Mouse (Mus musculus): ENCODE data around the gene Slc38a2. TPM values are rescaled to one million over a fixed set of nuclear protein-coding genes. Genes with fewer than 3 reads are reported as not detected.

Gene Slc38a2
- polyA plus RNA-seq, 1 experiment from 2014 or later: 199 TPM

- Histone ChIP-seq H3K27ac (no peak overlapping the region), H3K4me1 (peaks cover 14% of the 10 kb centered on the region), H3K4me2 (no peak overlapping the region), H3K36me3 (replicated peaks) (0 out of 2 replicates have a peak, but pooled peaks cover 9% of the 10 kb centered on the region), H3K9ac (no peak overlapping the region), H3K9me3 (no peaks in the 10 kb centered on the region), H3K4me3 (replicated peaks) (no peak overlapping the region), H3K27me3 (0 out of 2 replicates have a peak, but pooled peaks cover 5% of the 10 kb centered on the region)
- no peak for ATAC-seq (ENCODE audit: low FRiP score)
- WGBS: 91% methylated on average over 12 of the region's 12 CpGs
Measured at GRCm38 (mm10) chr15:96702466-96703031, 3.0 kb upstream of the Slc38a2 start.

- peak overlapping the region; percentile 100; the same call in 1 of the 2 replicates for H3K27ac ChIP-seq
- no peaks in the 10 kb centered on the region for H3K9me3 ChIP-seq
- no peak for ATAC-seq (ENCODE audit: low FRiP score)
- H3K4me1 ChIP-seq: peaks cover 31% of the 10 kb centered on the region
- 32% methylated on average over 13 of the region's 13 CpGs for WGBS
- H3K36me3 ChIP-seq (replicated peaks): peaks cover 24% of the 10 kb centered on the region
- peak overlapping the region; percentile 73 for H3K4me2 ChIP-seq
- 0 out of 2 replicates have a peak, but pooled peaks cover 5% of the 10 kb centered on the region for H3K27me3 ChIP-seq
- no peak overlapping the region; the same call in 1 of the 2 replicates for H3K4me3 ChIP-seq (replicated peaks)
- H3K9ac ChIP-seq: no peak overlapping the region
Measured at GRCm38 (mm10) chr15:96700766-96701165, 1.2 kb upstream of the Slc38a2 start.

GRCm38 (mm10) chr15:96698658-96699448 is 677 bp downstream of the Slc38a2 start:
- Histone ChIP-seq H3K4me3 (replicated peaks) (peak overlapping the region; percentile 92), H3K4me2 (peak overlapping the region; percentile 73), H3K9ac (peak overlapping the region; percentile 99), H3K27me3 (0 out of 2 replicates have a peak, but pooled peaks cover 5% of the 10 kb centered on the region), H3K36me3 (replicated peaks) (peaks cover 44% of the 10 kb centered on the region), H3K4me1 (peaks cover 35% of the 10 kb centered on the region), H3K27ac (peak overlapping the region; percentile 100), H3K9me3 (no peaks in the 10 kb centered on the region)
- peak; percentile 90 for ATAC-seq (ENCODE audit: low FRiP score)
- WGBS: under 1% methylated on average over 95 of the region's 101 CpGs

DNA sequence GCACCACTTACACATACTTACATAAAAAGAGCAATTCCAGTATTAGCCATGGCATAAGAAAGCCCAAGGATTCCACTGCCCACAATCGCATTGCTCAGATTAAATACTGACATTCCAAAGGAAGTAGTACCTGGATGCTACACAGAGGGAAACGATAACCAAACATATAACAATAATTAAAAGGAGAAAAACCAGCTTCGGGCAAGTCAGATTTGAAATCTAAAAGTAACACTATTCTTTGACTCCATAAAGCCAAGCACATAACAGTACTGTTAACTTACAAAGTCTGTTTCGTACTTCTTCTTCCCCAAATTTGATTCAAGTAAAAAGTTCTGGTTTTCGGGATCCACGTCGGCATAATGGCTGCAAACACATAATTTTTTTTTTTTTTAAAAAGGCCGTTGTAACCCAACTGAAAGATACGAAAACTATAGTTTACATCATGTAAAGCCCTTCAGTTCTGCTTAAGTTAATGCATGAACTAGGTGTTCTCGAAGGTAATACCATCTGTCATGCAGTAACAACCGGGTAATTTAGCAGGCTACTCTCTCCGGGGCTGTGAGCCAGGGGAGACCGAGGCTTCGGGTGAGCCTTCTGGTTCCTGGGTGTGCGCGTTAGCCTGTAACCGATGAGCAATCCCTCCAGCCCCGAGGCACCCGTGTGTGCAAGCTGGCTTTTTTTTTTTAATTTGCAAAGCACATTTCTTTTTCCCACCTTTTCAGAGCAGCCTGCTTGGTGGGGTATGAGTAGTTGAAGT is 1.5 kb downstream of the Slc38a2 start:
- peaks cover 35% of the 10 kb centered on the region for H3K4me1 ChIP-seq

GRCm38 (mm10) chr15:96696486-96697284 is 2.8 kb downstream of the Slc38a2 start:
- Histone ChIP-seq H3K4me1 (peaks cover 35% of the 10 kb centered on the region), H3K9ac (peak overlapping the region; percentile 99), H3K9me3 (no peaks in the 10 kb centered on the region), H3K27me3 (0 out of 2 replicates have a peak, but pooled peaks cover 5% of the 10 kb centered on the region), H3K4me2 (peak overlapping the region; percentile 73), H3K4me3 (replicated peaks) (peak overlapping the region; percentile 92), H3K36me3 (replicated peaks) (peaks cover 65% of the 10 kb centered on the region), H3K27ac (no peak overlapping the region)
- no peak for ATAC-seq (ENCODE audit: low FRiP score)
- 79% methylated on average over 13 of the region's 13 CpGs for WGBS

More for the DNA sequence above, 1.5 kb downstream of the Slc38a2 start:
- Histone ChIP-seq H3K9me3 (no peaks in the 10 kb centered on the region), H3K36me3 (replicated peaks) (peaks cover 51% of the 10 kb centered on the region), H3K4me3 (replicated peaks) (peak overlapping the region; percentile 92), H3K27ac (peak overlapping the region; percentile 100), H3K9ac (peak overlapping the region; percentile 99), H3K27me3 (0 out of 2 replicates have a peak, but pooled peaks cover 5% of the 10 kb centered on the region), H3K4me2 (peak overlapping the region; percentile 73)
- WGBS: 23% methylated on average over 19 of the region's 19 CpGs
- peak; percentile 3; the same call in 1 of the 2 replicates for ATAC-seq (ENCODE audit: low FRiP score)

GRCm38 (mm10) chr15:96695455-96696421 is 3.8 kb downstream of the Slc38a2 start:
- H3K36me3 ChIP-seq (replicated peaks): peaks cover 75% of the 10 kb centered on the region
- WGBS: 82% methylated on average over 26 of the region's 26 CpGs
- 0 out of 2 replicates have a peak, but pooled peaks cover 1% of the 10 kb centered on the region for H3K27me3 ChIP-seq
- H3K9ac ChIP-seq: peak overlapping the region; percentile 99; the same call in 1 of the 2 replicates
- H3K4me3 ChIP-seq (replicated peaks): peak overlapping the region; percentile 92
- H3K27ac ChIP-seq: peak overlapping the region; percentile 8; the same call in 1 of the 2 replicates
- peak overlapping the region; percentile 73 for H3K4me2 ChIP-seq
- ATAC-seq (ENCODE audit: low FRiP score): no peak
- H3K4me1 ChIP-seq: peaks cover 32% of the 10 kb centered on the region
- H3K9me3 ChIP-seq: no peaks in the 10 kb centered on the region

GRCm38 (mm10) chr15:96694988-96695387 is 4.5 kb downstream of the Slc38a2 start:
- 93% methylated on average over 7 of the region's 7 CpGs for WGBS
- no peak for ATAC-seq (ENCODE audit: low FRiP score)
- no peaks in the 10 kb centered on the region for H3K27me3 ChIP-seq
- no peaks in the 10 kb centered on the region for H3K9me3 ChIP-seq
- H3K4me1 ChIP-seq: peaks cover 25% of the 10 kb centered on the region
- H3K9ac ChIP-seq: no peak overlapping the region
- peaks cover 82% of the 10 kb centered on the region for H3K36me3 ChIP-seq (replicated peaks)
- H3K4me3 ChIP-seq (replicated peaks): no peak overlapping the region
- no peak overlapping the region for H3K27ac ChIP-seq
- no peak overlapping the region for H3K4me2 ChIP-seq

GRCm38 (mm10) chr15:96693688-96694087 is 5.8 kb downstream of the Slc38a2 start:
- Histone ChIP-seq H3K9ac (no peak overlapping the region), H3K27ac (no peak overlapping the region), H3K36me3 (replicated peaks) (peaks cover 91% of the 10 kb centered on the region), H3K27me3 (no peaks in the 10 kb centered on the region), H3K4me2 (no peak overlapping the region), H3K4me1 (peaks cover 24% of the 10 kb centered on the region), H3K9me3 (no peaks in the 10 kb centered on the region), H3K4me3 (replicated peaks) (no peak overlapping the region)
- 85% methylated on average over 14 of the region's 14 CpGs for WGBS
- ATAC-seq (ENCODE audit: low FRiP score): no peak

DNA sequence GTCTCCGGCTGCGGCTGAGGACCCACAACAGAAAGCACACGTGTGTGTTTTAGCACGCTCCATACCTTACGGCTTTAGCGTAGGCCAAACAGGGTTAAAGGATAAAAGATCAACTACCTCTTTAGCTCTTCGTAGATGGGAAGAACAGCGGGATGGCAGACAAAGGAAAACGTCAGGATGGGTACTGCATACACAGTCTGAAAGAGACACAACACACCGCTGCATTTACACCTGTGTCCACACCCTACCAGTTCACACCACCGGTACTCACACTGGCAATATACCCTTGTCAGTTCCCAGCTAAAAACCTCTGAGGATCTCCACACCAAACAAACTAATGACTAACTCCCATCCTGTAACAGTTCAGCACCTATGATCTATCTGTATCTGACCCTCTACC is 7.1 kb downstream of the Slc38a2 start:
- 93% methylated on average over 11 of the region's 11 CpGs for WGBS
- Histone ChIP-seq H3K4me1 (peaks cover 20% of the 10 kb centered on the region), H3K27ac (no peak overlapping the region), H3K36me3 (replicated peaks) (peaks cover 91% of the 10 kb centered on the region), H3K27me3 (no peaks in the 10 kb centered on the region), H3K9me3 (no peaks in the 10 kb centered on the region), H3K4me3 (replicated peaks) (no peak overlapping the region), H3K9ac (no peak overlapping the region), H3K4me2 (no peak overlapping the region)
- no peak for ATAC-seq (ENCODE audit: low FRiP score)

GRCm38 (mm10) chr15:96691381-96691780 is 8.1 kb downstream of the Slc38a2 start:
- no peak overlapping the region for H3K9ac ChIP-seq
- H3K9me3 ChIP-seq: no peaks in the 10 kb centered on the region
- H3K36me3 ChIP-seq (replicated peaks): peaks cover 89% of the 10 kb centered on the region
- WGBS: 93% methylated on average over 15 of the region's 15 CpGs
- no peak overlapping the region for H3K27ac ChIP-seq
- H3K4me2 ChIP-seq: no peak overlapping the region
- H3K4me1 ChIP-seq: peaks cover 9% of the 10 kb centered on the region
- H3K27me3 ChIP-seq: no peaks in the 10 kb centered on the region
- no peak for ATAC-seq (ENCODE audit: low FRiP score)
- no peak overlapping the region for H3K4me3 ChIP-seq (replicated peaks)

Data from forebrain, embryonic 12.5 days (tissue).